Mouse (Mus musculus) intestine, embryonic 14.5 days (tissue): Measurements from ENCODE around the gene Rpl39. TPM values are rescaled to one million over a fixed set of nuclear protein-coding genes. Genes with fewer than 3 reads are reported as not detected.

Experiments
- ATAC-seq: fragments of 200-750 bp; cut with Nextera tagmentation; replicated peaks from 2 replicates; pipeline ENCODE4 v1.8.0; 2017; ENCODE audit warnings: low read depth, moderate number of reproducible peaks, moderate TSS enrichment, moderate library complexity; ENCODE audit not compliant: low FRiP score, low TSS enrichment
- DNase-seq: peaks from one replicate; pipeline ENCODE4 v3.0.0-alpha.2; 2018; ENCODE audit warnings: low spot score
- H3K27ac ChIP-seq: fragments of 300-500 bp; sonication (generic); 2 replicates; pipeline ENCODE4 v1.5.1; 2014; ENCODE audit warnings: low read depth, mild to moderate bottlenecking, control low read depth
- H3K27me3 ChIP-seq: fragments of 300-500 bp; sonication (generic); replicated peaks from 2 replicates; pipeline ENCODE4 v1.6.1; 2014; ENCODE audit warnings: low read length, control low read depth; ENCODE audit not compliant: control insufficient read depth, insufficient read depth
- H3K36me3 ChIP-seq: fragments of 300-500 bp; sonication (generic); 2 replicates; pipeline ENCODE4 v1.6.1; 2014; ENCODE audit warnings: low read length, control low read depth; ENCODE audit not compliant: control insufficient read depth, insufficient read depth
- H3K4me1 ChIP-seq: fragments of 300-500 bp; sonication (generic); replicated peaks from 2 replicates; pipeline ENCODE4 v1.6.1; 2014; ENCODE audit warnings: low read length, control low read depth, mixed read lengths; ENCODE audit not compliant: control insufficient read depth, insufficient read depth
- H3K4me2 ChIP-seq: fragments of 300-500 bp; sonication (generic); 2 replicates; pipeline ENCODE4 v1.6.1; 2014; ENCODE audit warnings: low read length
- H3K4me3 ChIP-seq: fragments of 300-500 bp; sonication (generic); 2 replicates; pipeline ENCODE4 v1.5.1; 2014; ENCODE audit warnings: low read depth, low read length, control low read depth, mixed read lengths
- H3K9ac ChIP-seq: fragments of 300-500 bp; sonication (generic); 2 replicates; pipeline ENCODE4 v1.6.1; 2014; ENCODE audit warnings: mild to moderate bottlenecking, low read length
- H3K9me3 ChIP-seq: fragments of 300-500 bp; sonication (generic); 2 replicates; pipeline ENCODE4 v1.6.1; 2016; ENCODE audit warnings: low read length, control low read depth; ENCODE audit not compliant: control insufficient read depth
- whole genome bisulfite sequencing: fragments of 180-500 bp; shearing (Covaris S2); extraction: QIAGEN DNeasy Blood & Tissue Kit; methylation state at CpG from one replicate; pipeline ENCODE4 v1.1.7; 2014; 5-methylcytosine and 5-hydroxymethylcytosine counted together
- polyA plus RNA-seq: library from polyadenylated mRNA; unstranded; fragments of >200 nt; fragmentation: Nextera tagmentation; extraction: Ambion mirVana; gene quantifications from 2 replicates; pipeline ENCODE4 v1.2.1, GENCODE M21; 2014

Rpl39 gene
- 637 and 732 TPM in 2 replicates for polyA plus RNA-seq

- Histone ChIP-seq H3K36me3 (peaks cover 20% of the 10 kb centered on the region), H3K27me3 (no peaks in the 10 kb centered on the region), H3K27ac (peak within 1 kb of the TSS; percentile 87), H3K9ac (peak within 1 kb of the TSS; percentile 79), H3K4me3 (peak within 1 kb of the TSS; percentile 59), H3K4me2 (peak within 1 kb of the TSS; percentile 61), H3K9me3 (no peaks in the 10 kb centered on the region), H3K4me1 (no peaks in the 10 kb centered on the region)
- DNase-seq (peak; percentile 86), ATAC-seq (peak; percentile 93)
- 12% methylated on average over 38 of the region's 38 CpGs for WGBS
Measured at GRCm38 (mm10) chrX:37084927-37085660, at the start of gene Rpl39. Rpl39 (minus strand) TSS chrX:37085402.

GRCm38 (mm10) chrX:37126671-37127358 lies 41.6 kb upstream of the Rpl39 start, which contains the start of gene Nkap:
Nkap (plus strand) TSS chrX:37126795.
- ATAC-seq: peak; percentile 85
- Histone ChIP-seq H3K36me3 (peaks cover 4% of the 10 kb centered on the region), H3K9me3 (no peaks in the 10 kb centered on the region), H3K27ac (peak within 1 kb of the TSS; percentile 61), H3K4me2 (peak within 1 kb of the TSS; percentile 55), H3K9ac (peak within 1 kb of the TSS; percentile 75), H3K4me1 (peaks cover 4% of the 10 kb centered on the region; the same call in 1 of the 2 replicates), H3K4me3 (peak within 1 kb of the TSS; percentile 60), H3K27me3 (no peaks in the 10 kb centered on the region)
- peak; percentile 88 for DNase-seq
- 14% methylated on average over 58 of the region's 58 CpGs for WGBS

GRCm38 (mm10) chrX:37125511-37125910 lies 40.3 kb upstream of the Rpl39 start:
- no peak overlapping the region for H3K4me3 ChIP-seq
- no peaks in the 10 kb centered on the region for H3K9me3 ChIP-seq
- DNase-seq (no peak), ATAC-seq (no peak)
- 91% methylated on average over 7 of the region's 7 CpGs for WGBS
- no peak overlapping the region for H3K4me2 ChIP-seq
- H3K27ac ChIP-seq: no peak overlapping the region
- peaks cover 4% of the 10 kb centered on the region; the same call in 1 of the 2 replicates for H3K4me1 ChIP-seq
- H3K36me3 ChIP-seq: no peaks in the 10 kb centered on the region
- H3K27me3 ChIP-seq: no peaks in the 10 kb centered on the region
- no peak overlapping the region for H3K9ac ChIP-seq

GRCm38 (mm10) chrX:37120212-37120611 lies 35.0 kb upstream of the Rpl39 start:
- H3K9me3 ChIP-seq: no peaks in the 10 kb centered on the region
- no peak overlapping the region for H3K4me2 ChIP-seq
- no peaks in the 10 kb centered on the region for H3K27me3 ChIP-seq
- 71% methylated on average over 5 of the region's 5 CpGs for WGBS
- H3K9ac ChIP-seq: no peak overlapping the region
- no peak for DNase-seq
- H3K4me1 ChIP-seq: no peaks in the 10 kb centered on the region
- no peaks in the 10 kb centered on the region for H3K36me3 ChIP-seq
- H3K27ac ChIP-seq: no peak overlapping the region
- ATAC-seq: no peak
- no peak overlapping the region for H3K4me3 ChIP-seq

GRCm38 (mm10) chrX:37119585-37119984 lies 34.4 kb upstream of the Rpl39 start:
- no peak for ATAC-seq
- Histone ChIP-seq H3K4me3 (no peak overlapping the region), H3K36me3 (no peaks in the 10 kb centered on the region), H3K9ac (no peak overlapping the region), H3K27ac (no peak overlapping the region), H3K27me3 (no peaks in the 10 kb centered on the region), H3K9me3 (no peaks in the 10 kb centered on the region), H3K4me1 (no peaks in the 10 kb centered on the region), H3K4me2 (no peak overlapping the region)
- 61% methylated on average over 3 of the region's 3 CpGs for WGBS
- DNase-seq: no peak

- Histone ChIP-seq H3K36me3 (no peaks in the 10 kb centered on the region), H3K27me3 (no peaks in the 10 kb centered on the region), H3K4me1 (no peaks in the 10 kb centered on the region), H3K27ac (no peak overlapping the region), H3K9ac (no peak overlapping the region), H3K4me3 (no peak overlapping the region), H3K4me2 (no peak overlapping the region), H3K9me3 (no peaks in the 10 kb centered on the region)
- no peak for ATAC-seq
- WGBS: no CpG with 5 or more reads among the region's 5 CpGs
- DNase-seq: no peak
Measured at GRCm38 (mm10) chrX:37117085-37117484, 31.9 kb upstream of the Rpl39 start.

- Histone ChIP-seq H3K9me3 (no peaks in the 10 kb centered on the region), H3K9ac (no peak overlapping the region), H3K27ac (no peak overlapping the region), H3K36me3 (no peaks in the 10 kb centered on the region), H3K4me2 (peak overlapping the region; percentile 26), H3K4me1 (no peaks in the 10 kb centered on the region), H3K4me3 (no peak overlapping the region), H3K27me3 (no peaks in the 10 kb centered on the region)
- WGBS: 84% methylated on average over 4 of the region's 4 CpGs
- ATAC-seq (no peak), DNase-seq (no peak)
Measured at GRCm38 (mm10) chrX:37110881-37111193, 25.6 kb upstream of the Rpl39 start.

- H3K4me2 ChIP-seq: peak within 1 kb of the TSS; percentile 68
- peak within 1 kb of the TSS; percentile 57 for H3K4me3 ChIP-seq
- peak within 1 kb of the TSS; percentile 59 for H3K9ac ChIP-seq
- no peaks in the 10 kb centered on the region for H3K4me1 ChIP-seq
- peak; percentile 99 for ATAC-seq
- WGBS: 18% methylated on average over 30 of the region's 30 CpGs
- H3K27ac ChIP-seq: peak within 1 kb of the TSS; percentile 80
- peak; percentile 90 for DNase-seq
- H3K36me3 ChIP-seq: peaks cover 4% of the 10 kb centered on the region; the same call in 1 of the 2 replicates
- H3K27me3 ChIP-seq: no peaks in the 10 kb centered on the region
- no peaks in the 10 kb centered on the region for H3K9me3 ChIP-seq
Measured at GRCm38 (mm10) chrX:37110193-37110880, 25.1 kb upstream of the Rpl39 start, which contains the start of gene Upf3b. Upf3b (minus strand) TSS chrX:37110322.
